8 mouse cellular contexts compared by ENCODE assay signal in the genomic region with DNA sequence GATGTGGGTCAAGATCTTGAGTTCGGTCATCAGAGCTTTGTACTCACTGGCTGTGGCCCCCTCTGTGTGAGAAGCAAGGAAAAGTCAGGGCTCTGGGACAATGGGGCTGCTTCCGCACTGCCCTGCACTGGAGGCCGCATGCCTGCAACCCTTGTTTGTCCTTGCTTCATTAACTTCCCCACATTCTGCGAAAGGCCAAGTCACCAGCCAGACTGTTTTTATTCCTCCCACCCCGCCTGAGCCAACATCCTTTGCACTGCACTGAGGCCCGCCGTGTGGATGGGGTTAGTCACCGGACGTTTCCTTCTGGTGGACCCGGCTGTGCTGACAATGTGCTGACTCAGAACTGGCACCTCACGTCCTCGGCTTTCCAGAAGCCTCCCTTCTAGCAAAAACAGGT.
DNase-seq lines count a peak whose midpoint lies in the region; ATAC-seq and TF ChIP-seq lines count a peak whose summit lies in the region.

No protein-coding gene starts in this region.

- no peak for DNase-seq in hindbrain, postnatal 0 days (ENCODE audit: low spot score)
- DNase-seq in brain, adult 2 months (ENCODE audit: low read depth, low spot score), result peak; percentile 35
- DNase-seq in liver, postnatal 0 days, result peak; percentile 39
- DNase-seq in ovary, postnatal 36 days (ENCODE audit: low spot score), result no peak
- DNase-seq in thymus, postnatal 0 days (ENCODE audit: low spot score), result no peak

- H3K27ac ChIP-seq in hindbrain, embryonic 13.5 days, result 0 out of 2 replicates have a peak overlapping the region, but pooled peaks have one; percentile 8
- no peak overlapping the region for H3K27ac ChIP-seq in hindbrain, postnatal 0 days
- peak overlapping the region; percentile 54 for H3K27ac ChIP-seq in heart, embryonic 16.5 days (ENCODE audit: low read length)
- peak overlapping the region; percentile 39; the same call in 1 of the 2 replicates for H3K27ac ChIP-seq in liver, postnatal 0 days (ENCODE audit: low read depth)

- H3K36me3 ChIP-seq in hindbrain, embryonic 13.5 days, result no peaks in the 10 kb centered on the region
- no peaks in the 10 kb centered on the region for H3K36me3 ChIP-seq in hindbrain, postnatal 0 days (ENCODE audit: insufficient read depth, low read length)
- H3K36me3 ChIP-seq in heart, embryonic 16.5 days (ENCODE audit: control insufficient read depth, insufficient read depth), result no peaks in the 10 kb centered on the region
- H3K36me3 ChIP-seq in liver, postnatal 0 days (replicated peaks; ENCODE audit: insufficient read depth, low read length), result no peaks in the 10 kb centered on the region

- no peaks in the 10 kb centered on the region; the same call in 1 of the 2 replicates for H3K9me3 ChIP-seq in hindbrain, embryonic 13.5 days
- H3K9me3 ChIP-seq in hindbrain, postnatal 0 days (ENCODE audit: low read length), result no peaks in the 10 kb centered on the region
- no peaks in the 10 kb centered on the region for H3K9me3 ChIP-seq in heart, embryonic 16.5 days (replicated peaks; ENCODE audit: control insufficient read depth, low read length)
- no peaks in the 10 kb centered on the region for H3K9me3 ChIP-seq in liver, postnatal 0 days (ENCODE audit: low read length)

- TF ChIP-seq EP300 in liver, postnatal 0 days (IDR thresholded peaks at IDR 0.05; ENCODE audit: low read depth), result no peak

- H3K4me1 ChIP-seq in hindbrain, embryonic 13.5 days (replicated peaks), result peaks cover 3% of the 10 kb centered on the region; the same call in 1 of the 2 replicates
- no peaks in the 10 kb centered on the region for H3K4me1 ChIP-seq in hindbrain, postnatal 0 days (ENCODE audit: insufficient read depth, low read length)
- H3K4me1 ChIP-seq in heart, embryonic 16.5 days (ENCODE audit: control insufficient read depth, insufficient read depth, low read length), result 0 out of 2 replicates have a peak, but pooled peaks cover 2% of the 10 kb centered on the region
- H3K4me1 ChIP-seq in liver, postnatal 0 days (ENCODE audit: insufficient read depth), result no peaks in the 10 kb centered on the region

- H3K4me2 ChIP-seq in hindbrain, embryonic 13.5 days, result no peak overlapping the region
- H3K4me2 ChIP-seq in hindbrain, postnatal 0 days (ENCODE audit: low read depth, low read length), result no peak overlapping the region
- no peak overlapping the region for H3K4me2 ChIP-seq in heart, embryonic 16.5 days (ENCODE audit: low read depth, low read length)
- H3K4me2 ChIP-seq in liver, postnatal 0 days (ENCODE audit: low read depth, low read length), result no peak overlapping the region

- no peak for TF ChIP-seq CTCF in hindbrain, postnatal 0 days (IDR thresholded peaks at IDR 0.05; ENCODE audit: low read depth)
- TF ChIP-seq CTCF in liver, postnatal 0 days (IDR thresholded peaks at IDR 0.05; ENCODE audit: low read depth), result no peak

- no peak overlapping the region for H3K9ac ChIP-seq in hindbrain, embryonic 13.5 days
- no peak overlapping the region for H3K9ac ChIP-seq in hindbrain, postnatal 0 days (replicated peaks; ENCODE audit: low read length)
- H3K9ac ChIP-seq in heart, embryonic 16.5 days (ENCODE audit: low read length), result no peak overlapping the region
- no peak overlapping the region for H3K9ac ChIP-seq in liver, postnatal 0 days (replicated peaks)

- H3K27me3 ChIP-seq in hindbrain, embryonic 13.5 days, result no peaks in the 10 kb centered on the region
- H3K27me3 ChIP-seq in hindbrain, postnatal 0 days (ENCODE audit: insufficient read depth, low read length), result no peaks in the 10 kb centered on the region
- H3K27me3 ChIP-seq in heart, embryonic 16.5 days (ENCODE audit: control insufficient read depth, insufficient read depth, low read length), result no peaks in the 10 kb centered on the region
- no peaks in the 10 kb centered on the region for H3K27me3 ChIP-seq in liver, postnatal 0 days (ENCODE audit: insufficient read depth, low read length)

- H3K4me3 ChIP-seq in hindbrain, embryonic 13.5 days, result no peak overlapping the region
- no peak overlapping the region for H3K4me3 ChIP-seq in hindbrain, postnatal 0 days (ENCODE audit: low read length)
- H3K4me3 ChIP-seq in heart, embryonic 16.5 days (ENCODE audit: low read length), result no peak overlapping the region
- no peak overlapping the region for H3K4me3 ChIP-seq in liver, postnatal 0 days (ENCODE audit: low read depth, low read length)

- WGBS in hindbrain, embryonic 13.5 days, result 49% methylated on average over 12 of the region's 12 CpGs
- WGBS in hindbrain, postnatal 0 days, result 44% methylated on average over 12 of the region's 12 CpGs
- WGBS in heart, embryonic 16.5 days, result 39% methylated on average over 12 of the region's 12 CpGs
- 25% methylated on average over 12 of the region's 12 CpGs for WGBS in liver, postnatal 0 days (ENCODE audit: insufficient replicate concordance)

- ATAC-seq in hindbrain, embryonic 13.5 days (ENCODE audit: low FRiP score), result no peak
- no peak for ATAC-seq in hindbrain, postnatal 0 days
- peak; percentile 79 for ATAC-seq in heart, embryonic 16.5 days (replicated peaks; ENCODE audit: extremely low read depth, insufficient read depth, low FRiP score)
- ATAC-seq in liver, postnatal 0 days, result peak; percentile 60; the same call in 1 of the 2 replicates
- no peak for ATAC-seq in inflammation-experienced regulatory T-cells, adult 6 months

Comparison
In these comparisons a context has a peak if more than half of its experiments do, and no peak if none do; other contexts are left out.
1. ATAC-seq: peak in heart, embryonic 16.5 days (single experiment) and liver, postnatal 0 days (single experiment); none in hindbrain, embryonic 13.5 days (single experiment), hindbrain, postnatal 0 days (single experiment) and inflammation-experienced regulatory T-cells, adult 6 months (single experiment).
2. DNase-seq: peak in brain, adult 2 months (single experiment) and liver, postnatal 0 days (single experiment); none in hindbrain, postnatal 0 days (single experiment), ovary, postnatal 36 days (single experiment) and thymus, postnatal 0 days (single experiment).